Mouse (Mus musculus) midbrain, embryonic 14.5 days (tissue): ENCODE data around the gene Sdsl. TPM values are rescaled to one million over a fixed set of nuclear protein-coding genes. Genes with fewer than 3 reads are reported as not detected.

Experiments used
- ATAC-seq: fragments of 200-750 bp; cut with Nextera tagmentation; 2 replicates; pipeline ENCODE4 v1.8.0; 2017; ENCODE audit warnings: moderate number of reproducible peaks, moderate library complexity; ENCODE audit not compliant: low FRiP score, low TSS enrichment
- DNase-seq: peaks from one replicate; pipeline ENCODE4 v3.0.0-alpha.2; 2015
- H3K27ac ChIP-seq: fragments of 300-500 bp; sonication (generic); replicated peaks from 2 replicates; pipeline ENCODE4 v1.5.1; 2014; ENCODE audit warnings: mild to moderate bottlenecking, low read depth, low read length, moderate library complexity
- H3K27me3 ChIP-seq: fragments of 300-500 bp; sonication (generic); 2 replicates; pipeline ENCODE4 v1.6.1; 2014; ENCODE audit warnings: low read length, control low read depth, mixed read lengths; ENCODE audit not compliant: control insufficient read depth, insufficient read depth
- H3K36me3 ChIP-seq: fragments of 300-500 bp; sonication (generic); 2 replicates; pipeline ENCODE4 v1.6.1; 2014; ENCODE audit warnings: low read length, control low read depth; ENCODE audit not compliant: control insufficient read depth, insufficient read depth
- H3K4me1 ChIP-seq: fragments of 300-500 bp; sonication (generic); 2 replicates; pipeline ENCODE4 v1.6.1; 2014; ENCODE audit warnings: mild to moderate bottlenecking, antibody characterized with exemption, low read length, control low read depth; ENCODE audit not compliant: control insufficient read depth, insufficient read depth
- H3K4me2 ChIP-seq: fragments of 300-500 bp; sonication (generic); 2 replicates; pipeline ENCODE4 v1.6.1; 2014; ENCODE audit warnings: mild to moderate bottlenecking, low read length, moderate library complexity
- H3K4me3 ChIP-seq: fragments of 300-500 bp; sonication (generic); replicated peaks from 2 replicates; pipeline ENCODE4 v1.5.1; 2014; ENCODE audit warnings: low read depth, low read length
- H3K9ac ChIP-seq: fragments of 300-500 bp; sonication (generic); replicated peaks from 2 replicates; pipeline ENCODE4 v1.6.1; 2014; ENCODE audit warnings: mild to moderate bottlenecking, low read length, moderate library complexity
- H3K9me3 ChIP-seq: fragments of 300-500 bp; sonication (generic); 2 replicates; pipeline ENCODE4 v1.6.1; 2016; ENCODE audit warnings: low read length, control low read depth, mixed read lengths; ENCODE audit not compliant: control insufficient read depth
- WGBS: fragments of 180-500 bp; shearing (Covaris S2); extraction: QIAGEN DNeasy Blood & Tissue Kit; methylation state at CpG from one replicate; pipeline ENCODE4 v1.1.7; 2014; 5-methylcytosine and 5-hydroxymethylcytosine counted together
- polyA plus RNA-seq: library from polyadenylated mRNA; unstranded; fragments of >200 nt; fragmentation: Nextera tagmentation; extraction: Ambion mirVana; gene quantifications from 2 replicates; pipeline ENCODE4 v1.2.1, GENCODE M21; 2014

Gene Sdsl
- polyA plus RNA-seq, 1 experiment from 2014 or later, result 6.0 TPM

DNA sequence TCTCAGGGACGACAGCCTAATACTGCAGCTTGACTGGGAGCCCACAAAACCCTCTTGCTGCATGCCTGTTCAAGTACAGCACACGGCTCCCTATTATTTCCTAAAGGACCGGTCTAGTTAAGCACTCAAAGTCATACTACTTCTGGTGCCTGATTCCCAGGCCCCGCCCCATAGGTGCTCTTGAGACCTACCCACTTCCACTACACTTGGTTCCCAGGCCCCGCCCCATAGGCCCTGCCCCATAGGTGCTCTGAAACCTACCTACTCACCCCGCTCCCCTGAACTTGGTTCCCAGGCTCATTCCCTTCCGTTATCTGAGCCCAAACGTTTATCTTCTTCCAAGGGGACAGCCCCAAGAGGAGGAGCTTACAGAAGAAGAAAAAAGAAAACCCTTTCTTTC, 15.2 kb upstream of the Sdsl start:
- Histone ChIP-seq H3K9me3 (no peaks in the 10 kb centered on the region), H3K4me1 (no peaks in the 10 kb centered on the region), H3K4me2 (no peak overlapping the region), H3K36me3 (peaks cover 45% of the 10 kb centered on the region), H3K27ac (no peak overlapping the region), H3K27me3 (no peaks in the 10 kb centered on the region), H3K4me3 (no peak overlapping the region), H3K9ac (no peak overlapping the region)
- DNase-seq (no peak), ATAC-seq (no peak)
- 91% methylated on average over 8 of the region's 8 CpGs for WGBS

DNA sequence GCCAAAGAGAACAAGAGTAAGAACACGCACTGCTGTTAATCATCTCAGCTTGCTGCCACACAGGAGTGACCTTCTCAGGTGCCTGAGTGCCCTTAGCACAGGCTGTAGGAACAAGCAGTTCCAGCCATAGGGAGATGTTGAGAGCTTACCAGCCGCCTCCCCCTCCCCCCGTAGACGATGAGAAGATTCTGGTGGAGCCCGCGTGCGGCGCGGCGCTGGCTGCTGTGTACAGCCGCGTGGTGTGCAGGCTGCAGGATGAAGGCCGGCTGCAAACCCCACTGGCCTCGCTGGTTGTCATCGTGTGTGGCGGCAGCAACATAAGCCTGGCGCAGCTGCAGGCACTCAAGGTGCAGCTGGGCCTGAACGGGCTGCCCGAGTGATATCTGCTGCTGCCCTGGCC, 10.8 kb upstream of the Sdsl start:
- no peak overlapping the region for H3K27ac ChIP-seq
- H3K36me3 ChIP-seq, result peaks cover 44% of the 10 kb centered on the region
- no peaks in the 10 kb centered on the region for H3K4me1 ChIP-seq
- no peak overlapping the region for H3K4me3 ChIP-seq
- ATAC-seq, result no peak
- no peaks in the 10 kb centered on the region for H3K9me3 ChIP-seq
- H3K27me3 ChIP-seq, result no peaks in the 10 kb centered on the region
- WGBS, result 83% methylated on average over 19 of the region's 19 CpGs
- no peak overlapping the region for H3K4me2 ChIP-seq
- H3K9ac ChIP-seq, result no peak overlapping the region
- no peak for DNase-seq

DNA sequence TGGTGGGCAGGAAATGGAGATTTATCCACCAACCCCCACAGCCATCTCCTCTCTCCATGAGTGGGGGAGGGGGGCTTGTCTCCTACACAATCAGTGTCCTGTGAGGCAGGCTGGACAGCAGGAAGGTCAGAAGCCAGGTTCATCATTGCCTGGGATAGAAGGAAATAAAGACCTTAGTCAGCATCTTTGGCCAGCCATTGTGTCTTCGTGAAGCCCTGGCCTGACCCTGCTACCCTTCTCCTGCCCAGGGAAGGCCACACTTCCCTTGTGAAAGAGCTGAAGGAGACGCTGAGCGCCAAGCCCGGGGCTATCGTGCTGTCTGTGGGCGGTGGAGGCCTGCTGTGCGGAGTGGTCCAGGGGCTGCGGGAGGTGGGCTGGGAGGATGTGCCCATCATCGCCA, 8.6 kb upstream of the Sdsl start:
- H3K4me3 ChIP-seq, result no peak overlapping the region
- no peak for ATAC-seq
- no peak overlapping the region for H3K4me2 ChIP-seq
- H3K9ac ChIP-seq, result no peak overlapping the region
- H3K27ac ChIP-seq, result no peak overlapping the region
- H3K9me3 ChIP-seq, result no peaks in the 10 kb centered on the region
- DNase-seq, result no peak
- peaks cover 23% of the 10 kb centered on the region for H3K36me3 ChIP-seq
- no peaks in the 10 kb centered on the region for H3K27me3 ChIP-seq
- no peaks in the 10 kb centered on the region for H3K4me1 ChIP-seq
- WGBS, result 65% methylated on average over 9 of the region's 9 CpGs

DNA sequence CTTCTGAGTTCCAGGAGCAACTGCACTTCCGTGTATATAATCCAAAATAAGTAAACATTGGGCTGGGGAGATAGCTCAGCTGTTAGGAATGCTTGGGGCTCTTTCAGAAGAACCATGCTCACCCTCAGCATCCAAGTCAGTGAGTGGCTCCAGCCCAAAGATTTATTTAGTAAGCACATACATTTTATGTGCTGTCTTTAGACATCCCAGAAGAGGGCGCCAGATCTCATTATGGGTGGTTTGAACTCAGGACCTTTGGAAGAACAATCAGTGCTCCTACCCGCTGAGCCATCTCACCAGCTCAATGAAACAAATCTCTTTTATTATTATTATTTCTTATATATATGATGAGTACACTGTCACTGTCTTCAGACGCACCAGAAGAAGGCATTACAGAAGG, 6.9 kb upstream of the Sdsl start:
- Histone ChIP-seq H3K4me3 (no peak overlapping the region), H3K9me3 (no peaks in the 10 kb centered on the region), H3K9ac (no peak overlapping the region), H3K27me3 (no peaks in the 10 kb centered on the region), H3K36me3 (peaks cover 6% of the 10 kb centered on the region; the same call in 1 of the 2 replicates), H3K27ac (no peak overlapping the region), H3K4me1 (no peaks in the 10 kb centered on the region), H3K4me2 (no peak overlapping the region)
- WGBS, result 71% methylated on average over 4 of the region's 4 CpGs
- DNase-seq, result no peak
- ATAC-seq, result no peak

DNA sequence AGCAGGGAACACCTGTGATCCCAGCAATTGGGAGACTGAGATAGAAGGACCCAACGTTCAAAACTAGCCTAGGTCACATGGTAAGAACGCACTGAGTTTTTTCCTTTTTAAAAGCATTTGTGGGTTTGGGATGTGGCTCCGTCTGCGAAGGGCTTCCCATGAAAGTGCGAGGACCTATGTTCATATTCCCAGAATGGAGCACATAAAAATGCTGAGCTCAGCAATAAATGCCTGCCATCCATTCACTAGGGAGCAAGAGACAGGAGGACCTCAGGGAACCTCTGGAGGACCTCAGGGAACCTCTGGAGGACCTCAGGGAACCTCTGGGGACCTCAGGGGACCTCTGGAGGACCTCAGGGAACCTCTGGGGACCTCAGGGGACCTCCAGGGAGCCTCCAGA, 5.4 kb upstream of the Sdsl start:
- H3K36me3 ChIP-seq, result no peaks in the 10 kb centered on the region
- no peak overlapping the region for H3K27ac ChIP-seq
- no peaks in the 10 kb centered on the region for H3K27me3 ChIP-seq
- DNase-seq (no peak), ATAC-seq (no peak)
- H3K4me2 ChIP-seq, result no peak overlapping the region
- no peak overlapping the region for H3K9ac ChIP-seq
- no peak overlapping the region for H3K4me3 ChIP-seq
- WGBS, result 92% methylated on average over 5 of the region's 5 CpGs
- H3K4me1 ChIP-seq, result no peaks in the 10 kb centered on the region
- no peaks in the 10 kb centered on the region for H3K9me3 ChIP-seq

DNA sequence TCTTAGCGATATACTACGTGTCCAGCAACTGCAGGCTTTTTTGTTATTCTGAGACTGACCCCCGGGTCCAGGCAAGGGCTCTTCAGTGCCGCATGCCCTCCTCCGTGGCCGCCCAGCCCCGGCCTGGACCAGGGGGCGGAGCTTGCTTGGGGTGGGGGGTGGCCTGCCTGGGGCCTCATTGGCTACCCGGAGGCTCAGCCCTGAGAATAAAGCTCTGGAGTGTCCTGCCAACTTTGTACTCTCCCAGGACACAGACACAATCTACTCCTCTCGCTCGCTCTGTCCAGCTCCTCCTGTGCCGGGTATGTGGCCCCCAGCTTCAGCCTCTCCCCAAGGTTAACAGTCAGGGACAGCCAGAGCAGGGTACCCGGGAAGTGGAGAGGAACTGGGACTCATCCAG, 3.7 kb upstream of the Sdsl start, which contains the start of gene Sds:
Gene Sds, plus strand, starts transcription at position 231 of the 400 bp plus-strand sequence.
- Histone ChIP-seq H3K4me3 (no peak within 1 kb of the TSS), H3K27me3 (no peaks in the 10 kb centered on the region), H3K9me3 (no peaks in the 10 kb centered on the region), H3K9ac (no peak within 1 kb of the TSS), H3K27ac (no peak within 1 kb of the TSS), H3K4me1 (no peaks in the 10 kb centered on the region), H3K36me3 (no peaks in the 10 kb centered on the region), H3K4me2 (no peak within 1 kb of the TSS)
- no peak for DNase-seq
- ATAC-seq, result no peak
- 14% methylated on average over 13 of the region's 13 CpGs for WGBS

DNA sequence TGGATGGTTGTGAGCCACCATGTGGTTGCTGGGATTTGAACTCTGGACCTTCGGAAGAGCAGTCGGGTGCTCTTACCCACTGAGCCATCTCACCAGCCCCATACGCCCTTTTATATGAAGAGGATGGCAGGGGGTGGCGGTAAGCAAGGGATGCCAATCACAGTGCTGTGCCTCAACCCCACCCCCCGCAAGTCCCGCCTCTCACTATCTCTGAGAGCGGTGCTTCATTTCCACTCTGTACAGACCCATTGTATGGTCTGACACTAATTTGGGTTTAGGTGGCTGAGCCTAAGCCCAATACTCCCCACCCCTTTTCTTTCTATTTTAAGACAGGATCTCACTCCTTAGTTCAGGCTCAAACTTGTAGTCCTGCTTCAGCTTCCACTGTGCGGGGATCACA, 3.3 kb upstream of the Sdsl start:
- H3K4me2 ChIP-seq, result no peak overlapping the region
- ATAC-seq (no peak), DNase-seq (no peak)
- no peaks in the 10 kb centered on the region for H3K27me3 ChIP-seq
- H3K9ac ChIP-seq, result no peak overlapping the region
- no peak overlapping the region for H3K27ac ChIP-seq
- H3K36me3 ChIP-seq, result no peaks in the 10 kb centered on the region
- H3K4me3 ChIP-seq, result no peak overlapping the region
- H3K4me1 ChIP-seq, result no peaks in the 10 kb centered on the region
- no peaks in the 10 kb centered on the region for H3K9me3 ChIP-seq
- 49% methylated on average over 8 of the region's 8 CpGs for WGBS

DNA sequence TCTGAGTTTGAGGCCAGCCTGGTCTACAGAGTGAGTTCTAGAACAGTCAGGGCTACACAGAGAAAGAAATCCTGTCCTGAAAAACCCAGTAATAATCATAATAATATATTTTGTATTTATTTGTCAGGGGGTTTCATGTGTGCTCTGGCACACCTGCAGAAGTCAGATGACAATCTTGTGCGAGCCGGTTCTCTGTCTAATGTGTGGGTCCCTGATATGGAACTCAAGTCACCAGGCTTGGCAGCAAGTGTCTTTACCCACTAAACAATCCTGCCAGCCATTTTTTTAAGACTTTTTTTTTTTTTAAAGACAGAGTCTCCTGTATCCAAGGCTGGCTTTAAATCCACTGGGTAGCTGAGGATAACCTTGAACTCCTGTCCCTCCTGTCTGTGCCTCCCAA, 751 bp upstream of the Sdsl start:
- Histone ChIP-seq H3K4me1 (no peaks in the 10 kb centered on the region), H3K4me3 (no peak overlapping the region), H3K9me3 (no peaks in the 10 kb centered on the region), H3K4me2 (no peak overlapping the region), H3K36me3 (no peaks in the 10 kb centered on the region), H3K27me3 (no peaks in the 10 kb centered on the region), H3K9ac (no peak overlapping the region), H3K27ac (no peak overlapping the region)
- 98% methylated on average over 2 of the region's 2 CpGs for WGBS
- DNase-seq (no peak), ATAC-seq (no peak)

DNA sequence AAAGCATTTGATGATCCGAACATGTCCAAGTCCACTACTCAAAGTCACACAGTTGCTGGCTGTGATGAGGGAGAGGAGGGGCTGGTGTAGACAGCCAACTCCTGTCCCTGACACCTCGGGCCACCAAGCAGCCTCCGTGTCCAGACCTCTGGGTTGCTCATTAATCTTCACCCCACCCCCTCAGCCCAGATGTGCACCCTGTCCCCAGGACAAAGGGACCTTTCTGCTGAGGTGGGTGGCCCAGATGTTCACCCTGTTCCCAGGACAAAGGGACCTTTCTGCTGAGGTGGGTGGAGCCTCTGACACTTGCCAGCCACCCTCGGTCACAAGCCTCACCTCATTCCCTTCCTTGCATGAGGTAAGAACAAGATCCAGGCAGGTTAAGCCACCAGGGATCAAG, 1.1 kb downstream of the Sdsl start:
- 70% methylated on average over 4 of the region's 4 CpGs for WGBS
- no peak for ATAC-seq

More for the DNA sequence above, 1.1 kb downstream of the Sdsl start:
- Histone ChIP-seq H3K27me3 (no peaks in the 10 kb centered on the region), H3K27ac (no peak overlapping the region), H3K4me2 (no peak overlapping the region), H3K4me1 (no peaks in the 10 kb centered on the region), H3K9me3 (no peaks in the 10 kb centered on the region), H3K9ac (no peak overlapping the region), H3K36me3 (no peaks in the 10 kb centered on the region), H3K4me3 (no peak overlapping the region)
- no peak for DNase-seq
